Mouse (Mus musculus) adrenal gland, postnatal 4 days (tissue): ENCODE data around the gene 4933415A04Rik. TPM values are rescaled to one million over a fixed set of nuclear protein-coding genes. Genes with fewer than 3 reads are reported as not detected.

Experiments
- DNase-seq, 2 experiments: peaks; one replicate each; pipeline ENCODE4 v3.0.0; 2021 to 2022; ENCODE audit warnings: low spot score in 2 of 2, mixed read lengths in 2 of 2
- total RNA-seq, 2 experiments: library from RNA; stranded (reverse); gene quantifications; 2 replicates each; pipeline ENCODE4 v1.2.3; 2021

4933415A04Rik gene
- total RNA-seq, 2 experiments from 2014 or later: 3.7 to 4.0 TPM

DNA sequence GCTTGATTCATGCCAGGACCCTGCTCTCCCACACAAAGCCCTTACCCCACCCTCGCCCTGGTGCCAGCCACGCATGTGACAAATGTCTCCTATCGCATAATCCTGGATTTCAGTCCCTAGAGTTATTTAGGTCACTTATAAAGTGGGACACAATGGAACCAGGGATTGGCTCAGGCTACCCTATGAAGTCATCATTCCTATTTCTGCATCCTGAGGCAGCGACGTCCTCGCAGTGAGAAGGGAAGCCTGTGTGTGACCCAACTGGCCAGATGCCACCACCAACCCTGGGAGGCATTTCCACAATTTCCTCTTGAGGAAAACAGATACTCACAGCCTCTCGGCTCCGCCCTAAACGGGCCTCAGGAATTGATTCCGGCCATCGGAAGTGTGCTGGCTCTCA lies 17.2 kb upstream of the 4933415A04Rik start:
- peak in 1 of 2 experiments; percentile 42 for DNase-seq

DNA sequence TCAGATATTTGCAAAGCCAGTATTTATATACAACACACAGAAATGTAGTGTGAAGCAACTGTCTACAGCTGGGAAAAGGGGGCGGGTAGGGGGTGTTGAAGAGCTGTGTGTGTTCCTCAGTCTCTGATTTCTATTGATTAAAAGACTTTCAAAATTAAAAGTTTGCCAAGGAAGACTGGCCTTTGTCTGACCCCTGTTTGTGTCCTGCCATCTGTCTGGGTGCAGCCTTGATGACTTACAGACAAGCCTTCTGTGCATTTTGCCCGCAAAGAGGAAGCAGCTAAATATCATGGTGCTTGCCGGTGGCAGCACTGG lies 11.8 kb upstream of the 4933415A04Rik start:
- no peak for DNase-seq

- no peak for DNase-seq
Observed at GRCm38 (mm10) chr11:43575376-43576151, 11.3 kb upstream of the 4933415A04Rik start.

DNA sequence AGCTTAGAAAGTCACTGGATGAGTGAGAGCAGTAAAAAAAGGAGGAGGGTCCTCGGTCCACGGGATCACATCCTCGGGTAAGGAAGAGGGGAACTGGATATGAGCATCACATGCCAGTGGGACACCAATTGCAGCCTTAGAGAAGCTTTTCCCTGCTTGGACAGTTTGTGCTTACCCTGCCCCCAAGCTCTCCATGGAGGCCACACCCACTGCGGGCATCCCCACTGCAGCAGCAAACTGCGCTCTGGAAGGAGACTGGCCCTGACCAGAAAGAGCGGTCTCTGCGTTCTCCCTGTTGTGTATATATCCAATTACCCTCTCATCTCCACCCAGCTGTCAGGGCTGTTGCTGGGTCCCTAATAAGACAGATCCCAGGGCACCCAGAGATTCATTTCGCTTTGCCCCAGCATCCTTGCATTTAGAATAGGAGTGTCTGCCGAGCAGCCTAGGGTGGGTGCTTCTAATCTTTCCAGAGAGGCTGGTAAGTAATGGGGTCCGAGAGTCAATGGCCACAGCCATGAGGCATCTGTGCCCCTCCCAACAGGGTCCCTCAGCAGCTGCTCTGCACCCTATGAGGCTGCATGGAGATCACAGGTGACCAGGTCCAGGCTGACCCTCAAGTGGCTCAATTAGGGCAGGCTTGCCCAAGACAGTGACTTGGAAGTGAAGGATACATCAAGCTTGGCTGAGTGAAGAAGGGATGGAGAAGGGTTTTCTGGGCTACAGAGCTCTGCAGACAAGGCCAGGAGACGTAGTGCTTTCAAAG lies 8.9 kb upstream of the 4933415A04Rik start:
- DNase-seq: no peak

- no peak for DNase-seq
Observed at GRCm38 (mm10) chr11:43585211-43586005, 1.4 kb upstream of the 4933415A04Rik start.

- no peak for DNase-seq
Observed at GRCm38 (mm10) chr11:43589530-43590072, 2.8 kb downstream of the 4933415A04Rik start.

GRCm38 (mm10) chr11:43601440-43601839 lies 14.6 kb downstream of the 4933415A04Rik start, which contains the start of gene Fabp6:
Gene Fabp6 (minus strand): TSS chr11:43601540.
- DNase-seq: no peak

GRCm38 (mm10) chr11:43604207-43604606 lies 17.4 kb downstream of the 4933415A04Rik start:
- DNase-seq: no peak

- DNase-seq: no peak
Observed at GRCm38 (mm10) chr11:43604891-43605290, 18.1 kb downstream of the 4933415A04Rik start.

GRCm38 (mm10) chr11:43605859-43606258 lies 19.0 kb downstream of the 4933415A04Rik start:
- DNase-seq: no peak

GRCm38 (mm10) chr11:43608440-43608839 lies 21.6 kb downstream of the 4933415A04Rik start:
- DNase-seq: no peak

DNA sequence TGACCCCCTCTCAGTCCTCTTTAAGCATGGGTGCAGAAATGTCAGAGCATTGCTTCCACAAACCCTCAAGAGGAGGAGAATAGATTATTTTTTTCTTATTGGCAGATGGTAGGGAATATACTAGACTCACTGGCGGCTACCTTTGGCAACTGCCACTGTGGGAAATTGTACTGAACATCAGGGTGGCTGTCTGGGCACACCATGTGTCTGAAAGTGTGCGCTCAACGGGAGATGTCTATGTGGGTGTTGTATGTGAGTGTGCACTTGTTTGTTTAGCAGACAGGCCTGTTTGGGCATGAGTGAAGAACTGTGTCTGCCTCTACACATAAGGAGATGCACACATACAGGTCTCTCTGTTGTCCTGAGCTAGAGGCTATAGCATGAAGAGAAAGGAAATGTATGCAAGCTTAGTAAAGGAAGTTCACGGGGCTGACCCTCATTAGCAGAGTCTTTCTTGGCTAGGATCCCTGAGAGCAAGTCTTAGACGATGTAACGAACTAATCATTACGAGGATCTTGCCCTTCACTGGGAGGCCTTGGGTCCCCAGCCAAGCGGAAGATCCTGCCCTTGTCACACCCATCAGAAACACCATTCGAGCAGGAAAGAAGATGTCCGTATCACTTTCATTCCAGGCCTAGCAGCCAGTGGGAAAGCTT lies 23.3 kb downstream of the 4933415A04Rik start:
- no peak for DNase-seq

GRCm38 (mm10) chr11:43610662-43611033 lies 23.8 kb downstream of the 4933415A04Rik start:
- DNase-seq: no peak

GRCm38 (mm10) chr11:43612834-43613488 lies 26.1 kb downstream of the 4933415A04Rik start:
- peak; percentile 43 to 69 for DNase-seq

DNA sequence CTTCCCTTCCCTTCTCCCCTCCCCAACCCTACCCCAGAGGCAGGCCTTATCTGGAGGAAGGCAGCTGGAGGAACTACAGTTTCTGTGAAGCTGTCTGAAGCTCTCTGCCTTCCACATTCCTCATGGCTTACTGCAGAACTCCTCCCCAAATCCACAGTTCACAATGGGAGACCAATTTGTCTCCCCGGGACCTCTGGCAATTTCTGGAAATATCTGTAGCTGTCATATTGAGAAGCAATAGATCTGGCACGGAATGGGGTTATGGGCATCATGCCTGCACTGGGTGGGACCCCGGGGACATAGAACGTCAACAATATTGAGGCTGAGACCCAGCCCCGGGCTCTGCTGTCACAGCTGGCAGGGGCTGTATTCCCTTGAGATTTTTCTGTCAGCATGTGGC lies 31.1 kb downstream of the 4933415A04Rik start:
- no peak for DNase-seq

DNA sequence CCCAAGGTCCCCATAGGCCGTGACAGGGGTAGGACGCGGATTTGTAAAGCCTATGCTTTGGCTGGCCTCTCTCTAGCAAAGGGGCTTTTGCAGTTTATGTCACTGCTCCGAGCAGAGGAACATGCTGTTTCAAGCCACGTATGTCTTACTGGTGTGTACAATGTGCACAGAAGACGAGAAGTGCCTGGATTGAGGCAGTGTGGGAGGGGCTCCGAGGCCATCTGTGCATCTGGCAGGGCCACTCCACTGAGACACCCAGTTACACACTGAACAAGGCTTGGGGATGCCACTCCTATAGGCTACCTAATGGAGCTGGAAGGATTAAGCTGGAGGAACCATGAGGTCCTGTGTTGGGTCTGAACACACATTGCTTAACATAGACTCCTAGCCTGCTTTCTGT lies 31.6 kb downstream of the 4933415A04Rik start:
- DNase-seq: no peak

- DNase-seq: no peak
Observed at GRCm38 (mm10) chr11:43621769-43622168, 34.9 kb downstream of the 4933415A04Rik start.

- no peak for DNase-seq
Observed at GRCm38 (mm10) chr11:43624341-43624740, 37.5 kb downstream of the 4933415A04Rik start.

DNA sequence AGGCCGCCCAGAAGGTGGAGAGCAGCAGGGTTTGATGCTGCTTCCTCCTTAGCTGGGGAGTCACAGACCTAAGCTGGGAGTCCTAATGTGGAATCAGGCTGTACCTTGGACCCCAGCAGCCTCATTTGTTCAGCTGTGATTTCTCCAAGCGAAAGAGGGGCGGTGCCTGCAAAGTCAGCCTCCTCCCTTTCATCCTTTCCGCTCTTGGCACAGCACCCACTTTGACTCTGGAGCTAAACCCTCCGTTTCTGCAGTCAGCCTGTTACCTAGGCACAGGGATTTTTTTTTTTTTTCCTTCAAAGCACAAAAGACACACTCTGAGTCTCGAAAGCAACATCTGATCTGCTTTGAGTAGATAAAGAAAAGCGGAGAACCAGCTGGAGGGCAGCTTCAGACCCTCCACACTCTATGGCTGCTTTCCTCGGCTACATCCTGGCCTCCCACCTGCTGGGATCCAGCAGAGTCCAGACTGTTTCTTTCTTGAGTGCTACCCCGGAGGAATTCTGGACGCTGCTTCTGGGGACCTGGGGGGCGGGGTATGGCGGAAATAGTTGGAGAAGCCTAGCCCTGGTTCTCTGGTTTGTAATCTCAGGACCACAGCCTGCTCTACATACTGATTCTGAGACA lies 39.6 kb downstream of the 4933415A04Rik start:
- DNase-seq: no peak
